8 mouse cellular contexts compared by ENCODE assay signal in genomic region chr10:85916498-85917309, GRCm38 (mm10). TPM values are rescaled to one million over a fixed set of nuclear protein-coding genes. Genes with fewer than 3 reads are reported as not detected.
DNase-seq lines count a peak whose midpoint lies in the region; ATAC-seq lines count a peak whose summit lies in the region.

Gene Prdm4, minus strand, starts transcription at chr10:85917142.

- H3K4me3 ChIP-seq in intestine, embryonic 14.5 days (ENCODE audit: low read depth, low read length) = peak within 1 kb of the TSS; percentile 82

- no peaks in the 10 kb centered on the region for H3K9me3 ChIP-seq in intestine, embryonic 14.5 days (ENCODE audit: control insufficient read depth, low read length)

- peak within 1 kb of the TSS; percentile 59 for H3K4me2 ChIP-seq in intestine, embryonic 14.5 days (ENCODE audit: low read length)

- peak; percentile 89 to 90 for DNase-seq in adrenal gland, adult 18-20 months (ENCODE audit: low spot score in 2 of 2)
- peak; percentile 99 for DNase-seq in embryo, embryonic 11 days
- peak; percentile 98 for DNase-seq in gastrocnemius, postnatal 25 days
- DNase-seq in intestine, embryonic 14.5 days (ENCODE audit: low spot score) = peak; percentile 97
- peak; percentile 97 to 99 for DNase-seq in left cerebral cortex, postnatal 14 days (ENCODE audit: low spot score in 2 of 2)
- peak; percentile 98 for DNase-seq in mesoderm, embryonic 11.5 days (ENCODE audit: low read depth, low spot score)
- DNase-seq in right cerebral cortex, postnatal 36 days (ENCODE audit: low spot score in 2 of 2) = peak; percentile 98
- peak; percentile 97 for DNase-seq in yolk sac, embryonic 10.5 days (ENCODE audit: low spot score)

- H3K27me3 ChIP-seq in intestine, embryonic 14.5 days (replicated peaks; ENCODE audit: control insufficient read depth, insufficient read depth, low read length) = peaks cover 5% of the 10 kb centered on the region; the same call in 1 of the 2 replicates

- peak within 1 kb of the TSS; percentile 87 for H3K27ac ChIP-seq in intestine, embryonic 14.5 days (ENCODE audit: low read depth)

- peak; percentile 99 for ATAC-seq in intestine, embryonic 14.5 days (replicated peaks; ENCODE audit: low FRiP score, low TSS enrichment, low read depth)

- H3K9ac ChIP-seq in intestine, embryonic 14.5 days (ENCODE audit: low read length) = peak within 1 kb of the TSS; percentile 88

- intact Hi-C loops in left cerebral cortex, postnatal 14 days (cut with DNase I) = no loop called here

- H3K4me1 ChIP-seq in intestine, embryonic 14.5 days (replicated peaks; ENCODE audit: control insufficient read depth, insufficient read depth, low read length) = peaks cover 11% of the 10 kb centered on the region

- peaks cover 35% of the 10 kb centered on the region for H3K36me3 ChIP-seq in intestine, embryonic 14.5 days (ENCODE audit: control insufficient read depth, insufficient read depth, low read length)

- WGBS in intestine, embryonic 14.5 days = under 1% methylated on average over 78 of the region's 90 CpGs

RNA-seq across cellular contexts. Expression of gene Prdm4, which starts in this region (rescaled TPM):
- total RNA-seq in adrenal gland, adult 18-20 months (2021) = 10 to 100 TPM; 13.4 to 14.5 TPM
- 10 to 100 TPM; 11.8 to 15.8 TPM for total RNA-seq in gastrocnemius, postnatal 25 days (2021)
- polyA plus RNA-seq in intestine, embryonic 14.5 days (2014; fragmentation: Nextera tagmentation; extraction: Ambion mirVana) = 27.3 and 28.2 TPM in 2 replicates
- total RNA-seq in left cerebral cortex, postnatal 14 days (2021) = 10 to 100 TPM; 30.5 to 34.0 TPM

Comparison
In these comparisons a context has a peak if more than half of its experiments do, and no peak if none do; other contexts are left out.
1. Peak in every context shown above with its lines: DNase-seq, ATAC-seq, H3K4me3 ChIP-seq and H3K27ac ChIP-seq.